Mouse (Mus musculus): ENCODE results near the gene Prr13. TPM values are rescaled to one million over a fixed set of nuclear protein-coding genes. Genes with fewer than 3 reads are reported as not detected.
A peak's percentile ranks its signal among the peaks of the same experiment; 100 is the strongest.

Prr13 gene
- polyA plus RNA-seq, 1 experiment, result 127 TPM

GRCm38 (mm10) chr15:102508336-102508735, 49.5 kb downstream of the Prr13 start:
- Histone ChIP-seq H3K27ac (ENCODE audit: insufficient read depth, low read length) (no peak overlapping the region), H3K4me1 (ENCODE audit: control insufficient read depth, insufficient read depth, low read length) (0 out of 2 replicates have a peak, but pooled peaks cover 9% of the 10 kb centered on the region), H3K4me3 (ENCODE audit: insufficient read depth, low read length) (no peak overlapping the region)
- TF ChIP-seq POLR2A (IDR thresholded peaks at IDR 0.05; ENCODE audit: low read depth, low read length) (no peak), CTCF (IDR thresholded peaks at IDR 0.05; ENCODE audit: borderline replicate concordance, insufficient read depth, low read length) (no peak)

DNA sequence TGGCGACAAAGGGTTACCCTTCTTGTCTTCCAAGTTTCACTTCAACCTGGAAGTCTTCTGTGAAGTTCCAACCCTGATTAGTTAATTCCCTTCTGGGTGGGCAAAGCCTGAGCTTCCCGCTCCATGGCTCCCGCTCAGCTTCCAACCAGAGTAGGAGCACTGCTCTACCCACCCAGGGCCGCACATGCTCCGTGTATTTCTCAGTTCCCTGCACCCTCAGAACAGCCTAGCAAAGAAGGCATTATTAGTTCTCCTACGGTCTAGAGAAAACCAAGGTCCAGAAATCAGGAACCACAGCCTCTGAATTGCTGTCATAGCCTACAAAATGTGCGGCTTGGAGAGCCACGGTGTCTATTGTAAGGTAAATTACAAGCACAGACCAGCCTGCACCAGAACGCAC, 51.3 kb downstream of the Prr13 start:
- peak overlapping the region; percentile 44 for H3K4me3 ChIP-seq (ENCODE audit: insufficient read depth, low read length)
- H3K4me1 ChIP-seq (ENCODE audit: control insufficient read depth, insufficient read depth, low read length), result 0 out of 2 replicates have a peak, but pooled peaks cover 9% of the 10 kb centered on the region
- H3K27ac ChIP-seq (ENCODE audit: insufficient read depth, low read length), result no peak overlapping the region
- TF ChIP-seq CTCF (IDR thresholded peaks at IDR 0.05; ENCODE audit: borderline replicate concordance, insufficient read depth, low read length) (no peak), POLR2A (IDR thresholded peaks at IDR 0.05; ENCODE audit: low read depth, low read length) (no peak)

DNA sequence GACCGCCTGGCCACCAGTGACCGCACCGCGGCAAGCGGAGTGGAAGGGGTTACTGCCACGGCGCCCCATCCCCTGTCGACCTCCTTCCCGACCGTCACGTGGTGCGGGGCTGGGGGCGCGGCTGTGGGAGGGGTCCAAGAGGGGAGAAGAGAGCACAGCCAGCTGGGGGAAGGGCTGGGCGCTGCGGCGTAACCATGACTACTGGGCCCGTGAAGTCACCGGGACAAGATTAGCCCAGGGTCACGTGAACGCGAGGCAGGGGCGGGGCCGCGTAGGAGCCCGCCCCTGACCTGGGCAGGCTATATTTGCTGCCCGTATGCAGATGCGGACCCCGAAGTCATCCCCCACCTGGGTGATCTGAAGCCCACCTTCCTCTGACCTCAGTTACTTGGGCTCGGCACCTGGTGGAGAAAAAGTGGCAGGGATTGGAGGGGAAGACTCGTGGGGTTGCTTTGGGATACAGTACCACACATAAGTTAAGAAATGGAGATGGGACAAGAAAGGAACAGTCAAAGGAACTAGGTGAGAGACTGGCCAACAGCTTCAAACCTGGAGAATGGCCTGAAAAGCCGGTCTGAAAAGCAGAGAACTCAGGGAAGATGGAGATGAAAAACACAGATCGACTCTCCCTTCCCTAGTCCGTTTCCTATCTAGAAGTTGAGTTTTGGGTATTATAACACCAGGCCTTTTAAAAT, 51.9 kb downstream of the Prr13 start:
- Histone ChIP-seq H3K27ac (ENCODE audit: insufficient read depth, low read length) (peak overlapping the region; percentile 28; the same call in 1 of the 2 replicates), H3K4me1 (ENCODE audit: control insufficient read depth, insufficient read depth, low read length) (0 out of 2 replicates have a peak, but pooled peaks cover 9% of the 10 kb centered on the region), H3K4me3 (ENCODE audit: insufficient read depth, low read length) (peak overlapping the region; percentile 44)
- TF ChIP-seq POLR2A (IDR thresholded peaks at IDR 0.05; ENCODE audit: low read depth, low read length) (peak; percentile 38), CTCF (IDR thresholded peaks at IDR 0.05; ENCODE audit: borderline replicate concordance, insufficient read depth, low read length) (no peak)

DNA sequence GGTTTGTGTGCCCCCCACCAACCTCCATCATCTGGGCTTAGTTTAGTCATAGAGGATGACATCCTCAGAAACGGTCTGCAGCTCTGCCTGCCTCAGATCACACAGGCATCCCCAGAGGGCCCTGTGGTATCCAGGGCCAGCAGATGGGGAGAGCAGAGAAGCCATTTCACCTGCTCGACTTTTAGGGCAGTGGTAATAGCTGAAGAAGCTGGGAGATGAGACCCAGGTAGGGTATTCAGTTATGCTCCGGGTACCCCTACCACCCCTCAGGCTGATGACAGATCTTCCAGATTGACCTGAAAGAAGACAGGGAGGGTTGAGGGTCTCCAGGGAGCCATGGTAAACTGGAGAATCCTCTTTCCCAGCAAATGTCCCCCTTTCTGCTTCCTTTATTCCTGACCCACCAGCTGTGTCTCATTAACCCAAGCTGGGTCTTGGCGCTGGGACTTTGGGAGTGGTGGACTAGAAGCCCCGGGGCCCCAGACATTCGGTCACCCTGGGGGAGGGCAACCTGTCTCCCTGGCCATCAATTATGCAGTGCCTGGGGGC, 52.5 kb downstream of the Prr13 start:
- Histone ChIP-seq H3K4me1 (ENCODE audit: control insufficient read depth, insufficient read depth, low read length) (0 out of 2 replicates have a peak, but pooled peaks cover 9% of the 10 kb centered on the region), H3K4me3 (ENCODE audit: insufficient read depth, low read length) (no peak overlapping the region), H3K27ac (ENCODE audit: insufficient read depth, low read length) (no peak overlapping the region)
- no peak for TF ChIP-seq CTCF (IDR thresholded peaks at IDR 0.05; ENCODE audit: borderline replicate concordance, insufficient read depth, low read length)
- no peak for TF ChIP-seq POLR2A (IDR thresholded peaks at IDR 0.05; ENCODE audit: low read depth, low read length)

- 0 out of 2 replicates have a peak, but pooled peaks cover 9% of the 10 kb centered on the region for H3K4me1 ChIP-seq (ENCODE audit: control insufficient read depth, insufficient read depth, low read length)
- H3K4me3 ChIP-seq (ENCODE audit: insufficient read depth, low read length), result no peak overlapping the region
- TF ChIP-seq POLR2A (IDR thresholded peaks at IDR 0.05; ENCODE audit: low read depth, low read length), result no peak
- no peak for TF ChIP-seq CTCF (IDR thresholded peaks at IDR 0.05; ENCODE audit: borderline replicate concordance, insufficient read depth, low read length)
- no peak overlapping the region for H3K27ac ChIP-seq (ENCODE audit: insufficient read depth, low read length)
These were observed 53.2 kb downstream of the Prr13 start for GRCm38 (mm10) chr15:102512010-102512409.

Other genes starting within 250 kb of the Prr13 start
- 0.51 TPM in 1 of 2 replicates, not detected in the other for gene Itgb7, start 227.1 kb upstream of the Prr13 start, polyA plus RNA-seq (2011; ENCODE audit: insufficient read length, low read depth, missing spikeins)
- 70.6 and 91.2 TPM in 2 replicates for gene Rarg, start 201.5 kb upstream of the Prr13 start, polyA plus RNA-seq (2011; ENCODE audit: insufficient read length, low read depth, missing spikeins)
- 0.30 TPM in 1 of 2 replicates, not detected in the other for gene Gm9918, start 188.5 kb upstream of the Prr13 start, polyA plus RNA-seq (2011; ENCODE audit: insufficient read length, low read depth, missing spikeins)
- gene Mfsd5, start 179.6 kb upstream of the Prr13 start, polyA plus RNA-seq (2011; ENCODE audit: insufficient read length, low read depth, missing spikeins), result 47.3 and 55.8 TPM in 2 replicates
- 14.5 and 20.1 TPM in 2 replicates for gene Espl1, start 162.8 kb upstream of the Prr13 start, polyA plus RNA-seq (2011; ENCODE audit: insufficient read length, low read depth, missing spikeins)
- 239 and 257 TPM in 2 replicates for gene Pfdn5, start 132.9 kb upstream of the Prr13 start, polyA plus RNA-seq (2011; ENCODE audit: insufficient read length, low read depth, missing spikeins)
- gene Myg1, start 127.3 kb upstream of the Prr13 start, polyA plus RNA-seq (2011; ENCODE audit: insufficient read length, low read depth, missing spikeins), result 35.7 and 42.8 TPM in 2 replicates
- gene Aaas, start 108.3 kb upstream of the Prr13 start, polyA plus RNA-seq (2011; ENCODE audit: insufficient read length, low read depth, missing spikeins), result 107 and 109 TPM in 2 replicates
- 0.52 and 1.1 TPM in 2 replicates for gene Sp7, start 91.8 kb upstream of the Prr13 start, polyA plus RNA-seq (2011; ENCODE audit: insufficient read length, low read depth, missing spikeins)
- gene Sp1, start 52.9 kb upstream of the Prr13 start, polyA plus RNA-seq (2011; ENCODE audit: insufficient read length, low read depth, missing spikeins), result 42.6 and 51.9 TPM in 2 replicates
- not detected in 2 replicates for gene Amhr2, start 13.7 kb upstream of the Prr13 start, polyA plus RNA-seq (2011; ENCODE audit: insufficient read length, low read depth, missing spikeins)
- gene Pcbp2, start 11.5 kb downstream of the Prr13 start, polyA plus RNA-seq (2011; ENCODE audit: insufficient read length, low read depth, missing spikeins), result 653 and 702 TPM in 2 replicates
- not detected in 2 replicates for gene Gm10337, start 44.7 kb downstream of the Prr13 start, polyA plus RNA-seq (2011; ENCODE audit: insufficient read length, low read depth, missing spikeins)
- 19.1 and 20.9 TPM in 2 replicates for gene Map3k12, start 58.0 kb downstream of the Prr13 start, polyA plus RNA-seq (2011; ENCODE audit: insufficient read length, low read depth, missing spikeins)
- gene Tarbp2, start 59.2 kb downstream of the Prr13 start, polyA plus RNA-seq (2011; ENCODE audit: insufficient read length, low read depth, missing spikeins), result 39.5 and 44.5 TPM in 2 replicates
- 1.2 and 1.4 TPM in 2 replicates for gene Npff, start 65.9 kb downstream of the Prr13 start, polyA plus RNA-seq (2011; ENCODE audit: insufficient read length, low read depth, missing spikeins)
- gene Gm28047, start 166.0 kb downstream of the Prr13 start, polyA plus RNA-seq (2011; ENCODE audit: insufficient read length, low read depth, missing spikeins), result 2.0 TPM in 1 of 2 replicates, not detected in the other
- gene Atf7, start 166.4 kb downstream of the Prr13 start, polyA plus RNA-seq (2011; ENCODE audit: insufficient read length, low read depth, missing spikeins), result 64.8 and 68.7 TPM in 2 replicates
- 60.3 and 158 TPM in 2 replicates for gene Atp5g2, start 213.3 kb downstream of the Prr13 start, polyA plus RNA-seq (2011; ENCODE audit: insufficient read length, low read depth, missing spikeins)

All from embryonic fibroblast, embryonic 13.5 days (primary cell).